9 mouse cellular contexts compared by ENCODE assay signal in genomic region chr7:111778789-111779503, GRCm38 (mm10). TPM values are rescaled to one million over a fixed set of nuclear protein-coding genes. Genes with fewer than 3 reads are reported as not detected.
DNase-seq lines count a peak whose midpoint lies in the region; ATAC-seq lines count a peak whose summit lies in the region.
"Had no signal": no experiment of that assay in that cellular context is flagged by ENCODE, and none has a peak within 500 bp of the region (broad histone marks: within the 10 kb centered on the region; RNA-seq: fewer than 3 reads in every experiment).

No protein-coding gene starts in this region.

- H3K4me3 ChIP-seq in midbrain, embryonic 13.5 days (replicated peaks) = peak overlapping the region; percentile 55

- H3K4me1 ChIP-seq in midbrain, embryonic 13.5 days (replicated peaks) = peaks cover 24% of the 10 kb centered on the region

- H3K27me3 ChIP-seq in midbrain, embryonic 13.5 days = peaks cover 36% of the 10 kb centered on the region

- peak; percentile 18 for DNase-seq in urinary bladder, postnatal 14 days (ENCODE audit: low spot score)
- no peak for DNase-seq in urinary bladder, postnatal 4 days (ENCODE audit: low spot score in 2 of 2)
- peak; percentile 36 for DNase-seq in embryo, embryonic 9.5 days (ENCODE audit: extremely low spot score)
- DNase-seq in heart, postnatal 10 days = peak; percentile 35 to 41
- DNase-seq in layer of hippocampus, adult 9-11 months = peak; percentile 33
- peak; percentile 55 for DNase-seq in testis, postnatal 10 days (ENCODE audit: low spot score)

- peak; percentile 25; the same call in 1 of the 2 replicates for ATAC-seq in midbrain, embryonic 13.5 days
- no peak for ATAC-seq in activated CD4-positive, CD25-positive, alpha-beta regulatory T cell, adult 4 months

- no peak overlapping the region for H3K27ac ChIP-seq in midbrain, embryonic 13.5 days
- H3K27ac ChIP-seq: macrophage had no signal

- H3K9ac ChIP-seq in midbrain, embryonic 13.5 days (replicated peaks) = peak overlapping the region; percentile 57

- intact Hi-C loops in heart, postnatal 10 days (cut with DNase I) = loop anchor here (5.0 kb wide), 5 partner anchors 37 to 192 kb away; no protein-coding TSS in a partner anchor

- 17% methylated on average over 27 of the region's 27 CpGs for WGBS in midbrain, embryonic 13.5 days

- no peaks in the 10 kb centered on the region for H3K36me3 ChIP-seq in midbrain, embryonic 13.5 days

- no peaks in the 10 kb centered on the region for H3K9me3 ChIP-seq in midbrain, embryonic 13.5 days

- H3K4me2 ChIP-seq in midbrain, embryonic 13.5 days (replicated peaks) = peak overlapping the region; percentile 86

RNA-seq across cellular contexts. Expression of gene Galnt18, which starts 0.8 kb away (rescaled TPM):
- total RNA-seq in heart, postnatal 10 days (2021) = 10 to 100 TPM; 20.9 to 23.0 TPM
- 8.5 and 11.0 TPM in 2 replicates for polyA plus RNA-seq in midbrain, embryonic 13.5 days (2015; fragmentation: Nextera tagmentation; extraction: Ambion mirVana)
- polyA plus RNA-seq in activated CD4-positive, CD25-positive, alpha-beta regulatory T cell, adult 4 months (2017; shearing (Covaris generic)) = not detected
- polyA plus RNA-seq: macrophage had no signal

Comparison
In these comparisons a context has a peak if more than half of its experiments do, and no peak if none do; other contexts are left out.
1. DNase-seq: peak in urinary bladder, postnatal 14 days (single experiment), embryo, embryonic 9.5 days (single experiment), heart, postnatal 10 days (2 of 2), layer of hippocampus, adult 9-11 months (single experiment) and testis, postnatal 10 days (single experiment); none in urinary bladder, postnatal 4 days (0 of 2).